Mouse (Mus musculus) E14TG2a.4 (cell line): ENCODE results near the gene Defb43.

Source experiments
- CTCF ChIP-seq: conservative IDR thresholded peaks from 2 replicates; pipeline ENCODE4 v1.5.1; 2014; ENCODE audit warnings: low read length
- NANOG ChIP-seq: IDR thresholded peaks from 2 replicates; pipeline ENCODE4 v1.6.1; 2014; ENCODE audit warnings: borderline replicate concordance, low read length, mixed read lengths
- POU5F1 ChIP-seq: IDR thresholded peaks from 2 replicates; pipeline ENCODE4 v1.6.1; 2014; ENCODE audit warnings: low read length, borderline replicate concordance

- TF ChIP-seq CTCF, result no peak
- no peak for TF ChIP-seq NANOG
- no peak for TF ChIP-seq POU5F1
Measured at GRCm38 (mm10) chr14:63013082-63013481, 1.5 kb downstream of the Defb43 start.
